Mouse (Mus musculus): ENCODE measurements around the gene Abca1. TPM values are rescaled to one million over a fixed set of nuclear protein-coding genes. Genes with fewer than 3 reads are reported as not detected.

Abca1 gene
- polyA plus RNA-seq, 1 experiment from 2014 or later, result 7.2 TPM

- no peak for ATAC-seq (ENCODE audit: insufficient number of reproducible peaks, insufficient read depth, low FRiP score, low TSS enrichment, low read depth)
- WGBS, result 89% methylated on average over 3 of the region's 3 CpGs
- H3K27me3 ChIP-seq, result no peaks in the 10 kb centered on the region
- no peaks in the 10 kb centered on the region for H3K4me1 ChIP-seq
- H3K4me3 ChIP-seq, result no peak overlapping the region
- no peak overlapping the region for H3K4me2 ChIP-seq
- H3K36me3 ChIP-seq, result peaks cover 89% of the 10 kb centered on the region
- no peak overlapping the region for H3K27ac ChIP-seq
- H3K9me3 ChIP-seq, result no peaks in the 10 kb centered on the region
- H3K9ac ChIP-seq, result no peak overlapping the region
These were observed 79.4 kb downstream of the Abca1 start for GRCm38 (mm10) chr4:53080290-53080689.

- Histone ChIP-seq H3K27me3 (no peaks in the 10 kb centered on the region), H3K9me3 (no peaks in the 10 kb centered on the region), H3K27ac (no peak overlapping the region), H3K4me2 (no peak overlapping the region), H3K9ac (no peak overlapping the region), H3K4me1 (no peaks in the 10 kb centered on the region), H3K36me3 (peaks cover 89% of the 10 kb centered on the region), H3K4me3 (no peak overlapping the region)
- ATAC-seq (ENCODE audit: insufficient number of reproducible peaks, insufficient read depth, low FRiP score, low TSS enrichment, low read depth), result no peak
- 84% methylated on average over 2 of the region's 2 CpGs for WGBS
These were observed 80.8 kb downstream of the Abca1 start for GRCm38 (mm10) chr4:53078793-53079310.

GRCm38 (mm10) chr4:53076788-53077350 lies 82.8 kb downstream of the Abca1 start:
- WGBS, result 88% methylated on average over 4 of the region's 4 CpGs

GRCm38 (mm10) chr4:53073025-53073424 lies 86.7 kb downstream of the Abca1 start:
- 87% methylated on average over 7 of the region's 7 CpGs for WGBS
- Histone ChIP-seq H3K27me3 (no peaks in the 10 kb centered on the region), H3K9me3 (no peaks in the 10 kb centered on the region), H3K9ac (no peak overlapping the region), H3K27ac (no peak overlapping the region), H3K4me3 (no peak overlapping the region), H3K4me2 (no peak overlapping the region), H3K4me1 (no peaks in the 10 kb centered on the region), H3K36me3 (peaks cover 93% of the 10 kb centered on the region)
- ATAC-seq (ENCODE audit: insufficient number of reproducible peaks, insufficient read depth, low FRiP score, low TSS enrichment, low read depth), result no peak

More at GRCm38 (mm10) chr4:53076788-53077350, 82.8 kb downstream of the Abca1 start:
- Histone ChIP-seq H3K4me3 (no peak overlapping the region), H3K9me3 (no peaks in the 10 kb centered on the region), H3K36me3 (peaks cover 90% of the 10 kb centered on the region), H3K27me3 (no peaks in the 10 kb centered on the region), H3K4me1 (no peaks in the 10 kb centered on the region), H3K4me2 (no peak overlapping the region), H3K27ac (no peak overlapping the region), H3K9ac (no peak overlapping the region)
- no peak for ATAC-seq (ENCODE audit: insufficient number of reproducible peaks, insufficient read depth, low FRiP score, low TSS enrichment, low read depth)

- no peaks in the 10 kb centered on the region for H3K4me1 ChIP-seq
These were observed 97.2 kb downstream of the Abca1 start for GRCm38 (mm10) chr4:53062301-53063008.

GRCm38 (mm10) chr4:53046238-53047022 lies 113.3 kb downstream of the Abca1 start:
- H3K9me3 ChIP-seq, result no peaks in the 10 kb centered on the region
- H3K36me3 ChIP-seq, result peaks cover 78% of the 10 kb centered on the region

More at GRCm38 (mm10) chr4:53062301-53063008, 97.2 kb downstream of the Abca1 start:
- Histone ChIP-seq H3K9me3 (no peaks in the 10 kb centered on the region), H3K27me3 (no peaks in the 10 kb centered on the region), H3K9ac (no peak overlapping the region), H3K27ac (no peak overlapping the region), H3K4me2 (no peak overlapping the region), H3K4me3 (no peak overlapping the region), H3K36me3 (peaks cover 76% of the 10 kb centered on the region)
- no peak for ATAC-seq (ENCODE audit: insufficient number of reproducible peaks, insufficient read depth, low FRiP score, low TSS enrichment, low read depth)
- 74% methylated on average over 7 of the region's 7 CpGs for WGBS

GRCm38 (mm10) chr4:53045807-53046206 lies 113.9 kb downstream of the Abca1 start:
- no peak overlapping the region for H3K4me2 ChIP-seq
- ATAC-seq (ENCODE audit: insufficient number of reproducible peaks, insufficient read depth, low FRiP score, low TSS enrichment, low read depth), result no peak
- H3K36me3 ChIP-seq, result peaks cover 78% of the 10 kb centered on the region
- no peak overlapping the region for H3K27ac ChIP-seq
- H3K27me3 ChIP-seq, result no peaks in the 10 kb centered on the region
- WGBS, result 79% methylated on average over 7 of the region's 7 CpGs
- no peaks in the 10 kb centered on the region for H3K9me3 ChIP-seq
- no peak overlapping the region for H3K9ac ChIP-seq
- H3K4me1 ChIP-seq, result no peaks in the 10 kb centered on the region
- H3K4me3 ChIP-seq, result no peak overlapping the region

More at GRCm38 (mm10) chr4:53046238-53047022, 113.3 kb downstream of the Abca1 start:
- H3K9ac ChIP-seq, result no peak overlapping the region
- no peak overlapping the region for H3K4me2 ChIP-seq
- H3K4me3 ChIP-seq, result no peak overlapping the region
- ATAC-seq (ENCODE audit: insufficient number of reproducible peaks, insufficient read depth, low FRiP score, low TSS enrichment, low read depth), result no peak
- no peak overlapping the region for H3K27ac ChIP-seq
- WGBS, result 77% methylated on average over 9 of the region's 9 CpGs
- H3K27me3 ChIP-seq, result no peaks in the 10 kb centered on the region
- H3K4me1 ChIP-seq, result no peaks in the 10 kb centered on the region

GRCm38 (mm10) chr4:53043819-53044218 lies 115.9 kb downstream of the Abca1 start:
- Histone ChIP-seq H3K9ac (no peak overlapping the region), H3K27ac (no peak overlapping the region), H3K4me1 (no peaks in the 10 kb centered on the region), H3K36me3 (peaks cover 71% of the 10 kb centered on the region), H3K27me3 (no peaks in the 10 kb centered on the region), H3K4me3 (no peak overlapping the region), H3K9me3 (no peaks in the 10 kb centered on the region), H3K4me2 (no peak overlapping the region)
- 91% methylated on average over 8 of the region's 8 CpGs for WGBS
- no peak for ATAC-seq (ENCODE audit: insufficient number of reproducible peaks, insufficient read depth, low FRiP score, low TSS enrichment, low read depth)

- Histone ChIP-seq H3K4me1 (no peaks in the 10 kb centered on the region), H3K4me3 (no peak overlapping the region), H3K9me3 (0 out of 2 replicates have a peak, but pooled peaks cover 4% of the 10 kb centered on the region), H3K4me2 (no peak overlapping the region), H3K9ac (no peak overlapping the region), H3K27ac (no peak overlapping the region), H3K36me3 (peaks cover 24% of the 10 kb centered on the region), H3K27me3 (no peaks in the 10 kb centered on the region)
- no peak for ATAC-seq (ENCODE audit: insufficient number of reproducible peaks, insufficient read depth, low FRiP score, low TSS enrichment, low read depth)
- 52% methylated on average over 8 of the region's 8 CpGs for WGBS
These were observed 129.3 kb downstream of the Abca1 start for GRCm38 (mm10) chr4:53030326-53030948.

- 83% methylated on average over 3 of the region's 3 CpGs for WGBS
- Histone ChIP-seq H3K36me3 (peaks cover 19% of the 10 kb centered on the region), H3K4me2 (no peak overlapping the region), H3K27me3 (no peaks in the 10 kb centered on the region), H3K9ac (no peak overlapping the region), H3K4me3 (no peak overlapping the region), H3K27ac (no peak overlapping the region), H3K4me1 (no peaks in the 10 kb centered on the region), H3K9me3 (0 out of 2 replicates have a peak, but pooled peaks cover 5% of the 10 kb centered on the region)
- no peak for ATAC-seq (ENCODE audit: insufficient number of reproducible peaks, insufficient read depth, low FRiP score, low TSS enrichment, low read depth)
These were observed 131.9 kb downstream of the Abca1 start for GRCm38 (mm10) chr4:53027811-53028210.

GRCm38 (mm10) chr4:53024397-53024796 lies 135.3 kb downstream of the Abca1 start:
- H3K9ac ChIP-seq, result no peak overlapping the region
- H3K4me2 ChIP-seq, result no peak overlapping the region
- no peaks in the 10 kb centered on the region for H3K27me3 ChIP-seq
- 0 out of 2 replicates have a peak, but pooled peaks cover 5% of the 10 kb centered on the region for H3K9me3 ChIP-seq
- WGBS, result 88% methylated on average over 4 of the region's 4 CpGs
- peaks cover 33% of the 10 kb centered on the region for H3K36me3 ChIP-seq
- H3K4me1 ChIP-seq, result no peaks in the 10 kb centered on the region
- no peak overlapping the region for H3K27ac ChIP-seq
- H3K4me3 ChIP-seq, result no peak overlapping the region
- no peak for ATAC-seq (ENCODE audit: insufficient number of reproducible peaks, insufficient read depth, low FRiP score, low TSS enrichment, low read depth)
